Mouse (Mus musculus) spleen, embryonic (tissue): Measurements from ENCODE around the gene Ddx17.

ENCODE experiments used
- CTCF ChIA-PET: fragments of 350-600 bp; sonication (Branson Sonifier 250); formaldehyde crosslinking; loops from one replicate; lab custom pipeline; 2022; lab: Charles Lee

Gene Ddx17

DNA sequence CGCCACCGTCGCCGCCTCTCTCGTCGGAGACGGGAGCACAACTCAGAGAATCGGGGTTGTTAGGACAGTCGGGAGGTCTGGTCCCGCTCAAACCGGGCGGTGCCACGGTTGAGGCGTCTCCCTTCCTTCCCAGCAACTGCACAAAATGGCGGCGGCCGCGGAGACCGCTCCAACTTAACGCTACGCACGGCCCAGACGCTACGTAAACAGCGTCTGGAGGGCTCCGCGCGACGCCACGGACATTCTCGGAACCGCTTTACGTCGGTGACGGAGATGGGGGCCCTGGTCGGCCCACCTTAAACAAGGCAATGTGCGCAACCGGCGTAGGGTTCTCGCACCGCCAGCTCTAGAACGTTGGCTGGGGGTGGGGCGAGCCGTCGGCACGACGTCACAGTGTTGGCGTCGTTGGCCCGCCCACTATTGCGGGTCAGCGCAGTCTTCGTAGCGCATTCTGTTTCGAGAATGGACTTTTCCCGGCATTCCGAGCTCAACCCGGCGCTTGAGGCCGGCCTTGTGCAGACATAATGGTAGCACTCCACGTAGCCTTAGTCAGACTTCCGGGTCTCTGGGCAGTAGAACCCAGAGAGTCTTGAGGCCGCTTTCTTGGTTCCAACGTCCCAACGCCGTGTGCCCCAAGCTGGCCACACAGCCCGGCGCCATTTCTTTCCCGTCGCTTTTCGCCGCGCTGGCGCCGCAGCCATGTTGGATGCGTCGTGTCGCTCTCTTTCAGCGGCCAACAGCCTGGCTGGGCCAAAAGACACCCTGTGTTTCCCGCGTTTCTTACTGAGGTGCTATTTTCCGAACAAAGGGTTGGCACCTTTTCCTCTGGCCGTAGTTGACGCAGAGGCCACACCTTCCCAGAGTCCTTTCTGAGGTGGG lies at the start of gene Ddx17:
Ddx17 (minus strand) TSS at position 332 of the 879 bp plus-strand sequence.
- CTCF ChIA-PET: no interaction called here

DNA sequence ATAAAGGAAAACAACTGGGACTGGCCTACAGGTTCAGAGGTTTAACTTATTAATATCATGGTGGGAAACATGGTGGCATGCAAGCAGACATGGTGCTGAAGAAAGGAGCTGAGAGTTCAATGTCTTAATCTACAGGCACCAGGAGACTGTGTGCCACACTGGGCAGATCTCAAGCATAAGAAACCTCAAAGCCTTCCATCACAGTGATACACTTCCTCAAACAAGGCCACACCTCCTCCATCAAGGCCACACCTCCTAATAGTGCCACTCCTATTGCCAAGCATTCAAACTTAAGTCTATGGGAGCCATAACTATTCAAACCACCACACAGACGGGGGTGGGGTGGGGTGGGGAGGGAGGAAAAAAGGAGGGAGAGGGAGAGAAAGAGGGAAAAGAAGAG lies 35.0 kb upstream of the Ddx17 start:
- CTCF ChIA-PET: no interaction called here

DNA sequence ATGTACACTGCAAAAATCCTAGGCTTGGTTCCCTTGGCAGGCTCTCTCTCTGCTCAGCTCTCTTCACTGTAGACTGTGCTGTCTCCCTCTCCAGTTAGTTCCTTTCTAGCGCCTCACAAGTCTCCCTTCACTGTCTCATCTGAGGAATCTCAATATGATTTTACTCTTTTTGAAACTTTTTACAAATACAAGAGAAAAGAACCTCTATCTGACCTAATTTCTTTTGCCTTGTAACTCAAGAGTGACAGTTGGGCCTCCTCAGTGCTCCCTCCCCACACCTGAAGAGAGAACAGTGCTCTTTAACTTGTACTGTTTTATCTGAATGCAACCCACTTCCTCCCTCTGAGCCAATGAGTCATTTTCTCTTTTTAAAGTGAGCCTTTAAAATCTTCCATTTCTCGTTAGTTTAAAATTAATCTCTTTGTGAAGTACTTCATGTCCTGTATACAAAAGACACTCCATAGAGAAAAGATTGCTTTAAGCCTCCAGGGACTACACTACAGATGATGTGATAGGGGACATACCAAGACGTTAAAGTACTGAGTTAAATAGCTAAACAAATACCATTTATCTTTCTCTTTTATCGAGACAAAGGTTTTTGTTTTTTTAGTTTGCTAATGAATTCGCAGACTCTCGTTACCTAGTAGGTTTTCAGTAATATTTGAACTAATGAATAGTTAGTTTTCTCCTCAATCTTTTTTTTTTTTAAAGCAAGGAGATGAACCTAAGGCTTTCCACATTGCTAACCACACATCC lies 31.3 kb upstream of the Ddx17 start:
- CTCF ChIA-PET: no interaction called here

DNA sequence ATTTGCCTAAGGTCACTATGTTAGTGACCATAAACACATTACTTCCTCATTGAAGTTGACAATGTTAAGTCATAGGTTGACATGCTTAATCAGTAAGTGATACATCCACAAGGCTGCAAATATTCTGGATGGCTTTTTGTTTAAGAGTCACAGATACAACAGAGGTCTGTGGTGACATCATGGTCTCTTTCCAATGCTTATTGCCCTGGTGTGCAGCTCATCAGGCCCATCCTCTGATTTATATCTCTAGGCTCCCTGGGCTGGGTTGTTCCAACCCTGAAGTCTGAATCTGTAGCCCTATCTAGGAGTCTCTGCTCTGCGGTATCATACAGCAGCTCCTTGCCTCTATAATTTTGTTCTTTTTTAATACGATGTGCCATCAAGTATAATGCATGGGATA lies 30.4 kb upstream of the Ddx17 start:
- CTCF ChIA-PET: no interaction called here

DNA sequence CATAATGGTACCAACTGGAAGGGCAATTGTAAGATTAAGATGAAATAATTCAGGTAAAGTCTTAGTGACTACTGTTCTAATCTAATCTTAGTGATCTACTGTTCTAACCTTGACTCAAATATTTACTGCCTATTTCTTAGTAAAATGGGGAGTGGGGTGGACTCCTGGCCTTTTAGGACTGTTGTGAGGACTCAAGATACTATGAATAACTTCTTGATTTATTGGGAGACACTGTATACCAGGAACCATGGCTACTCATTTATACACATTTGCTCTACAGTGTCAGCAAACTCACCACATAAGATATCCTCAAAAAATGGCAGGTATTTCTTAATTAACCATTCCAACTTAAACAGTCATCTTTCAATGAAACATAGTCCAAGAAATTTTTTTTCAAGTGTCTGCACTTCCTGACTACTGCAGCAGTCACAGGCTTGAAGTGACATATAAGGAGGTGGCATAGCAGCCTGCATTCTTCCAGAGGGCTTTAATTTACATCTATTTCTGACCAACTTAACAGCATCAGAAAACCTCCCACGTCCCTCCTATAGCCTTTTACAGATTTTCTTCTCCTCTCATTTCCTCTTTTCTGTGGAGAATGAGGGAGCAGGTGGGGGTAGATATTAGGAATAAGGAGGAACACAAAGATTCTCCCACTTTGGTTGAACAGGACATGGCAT lies 29.1 kb upstream of the Ddx17 start:
- CTCF ChIA-PET: no interaction called here

DNA sequence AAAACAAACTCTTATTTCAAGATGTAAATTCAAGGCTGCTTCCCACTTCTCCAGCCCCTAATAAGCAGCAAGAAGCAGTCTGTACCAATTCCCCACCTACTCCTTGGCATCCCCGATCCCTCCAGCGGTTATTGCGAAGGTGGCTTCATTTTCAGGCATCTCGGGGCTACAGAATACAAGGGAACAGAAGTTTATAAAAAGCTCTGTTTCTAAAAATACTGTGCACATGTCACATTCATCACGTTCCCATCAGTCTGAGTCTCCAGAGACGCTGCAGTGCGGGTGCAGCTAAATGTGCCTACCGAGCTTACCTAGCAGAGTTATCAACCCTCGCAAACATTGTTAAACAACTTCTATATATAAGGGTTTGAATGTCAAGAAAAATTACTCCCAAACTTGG lies 15.9 kb upstream of the Ddx17 start:
- CTCF ChIA-PET: no interaction called here

DNA sequence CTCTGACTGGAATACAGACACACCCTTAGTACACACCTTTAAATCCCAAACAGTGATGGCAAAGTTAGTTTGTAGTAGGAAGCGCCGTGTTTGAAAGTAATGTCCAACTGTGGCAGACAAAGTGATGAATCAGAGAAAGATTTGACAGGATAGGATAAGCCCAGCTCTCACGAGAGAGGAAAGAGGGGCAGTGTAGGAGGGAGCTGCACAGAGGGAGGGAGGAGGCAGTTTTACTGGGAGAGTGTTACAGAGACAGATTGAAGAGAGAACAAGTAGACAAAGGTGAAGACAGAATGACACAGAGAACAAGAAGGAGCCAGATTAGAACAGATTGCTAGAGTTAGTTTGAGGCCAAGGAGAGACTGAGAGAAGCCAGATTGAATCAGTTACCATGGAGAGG lies 13.1 kb upstream of the Ddx17 start:
- CTCF ChIA-PET: no interaction called here

DNA sequence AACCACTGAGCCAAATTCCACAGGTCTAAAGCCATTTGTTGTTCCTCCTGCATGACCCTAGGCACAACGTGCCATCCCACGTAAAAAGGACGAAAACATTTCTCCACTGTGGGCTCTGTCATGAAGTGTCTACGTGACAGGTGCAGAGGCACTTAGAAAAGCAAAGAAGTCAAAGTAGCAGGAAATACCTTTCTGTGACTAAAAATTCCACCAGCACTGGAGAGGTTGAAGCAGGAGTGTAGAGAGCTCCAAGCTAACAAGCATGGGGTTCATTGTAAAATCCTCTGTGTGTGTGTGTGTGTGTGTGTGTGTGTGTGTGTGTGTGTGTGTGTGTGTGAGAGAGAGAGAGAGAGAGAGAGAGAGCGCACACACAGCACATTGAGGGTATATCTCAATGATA lies 6.0 kb upstream of the Ddx17 start:
- CTCF ChIA-PET: interaction anchor here (0.6 kb wide), 2 partner anchors 399 to 606 kb away, joined by 3 read pairs; no protein-coding TSS in a partner anchor

DNA sequence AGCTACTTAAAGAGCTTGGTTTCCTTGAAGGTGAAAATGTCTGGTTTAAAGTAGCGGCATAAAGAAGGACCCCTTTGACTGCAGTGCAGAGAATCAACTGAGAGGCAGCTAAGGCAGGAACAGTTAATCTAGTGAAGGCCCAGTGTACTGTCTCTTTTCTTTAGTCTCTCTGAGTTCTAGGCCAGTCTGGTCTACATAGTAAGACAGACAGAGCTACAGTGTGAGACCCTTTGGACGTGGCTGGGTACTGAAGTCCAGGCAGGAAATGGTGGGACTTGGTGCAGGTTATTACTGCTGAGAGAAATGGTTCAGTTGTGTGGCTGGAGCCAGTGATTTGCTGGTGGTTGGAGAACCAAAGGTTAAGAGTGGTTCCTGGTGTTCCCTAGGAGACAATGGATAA lies 1.7 kb upstream of the Ddx17 start:
- CTCF ChIA-PET: no interaction called here

DNA sequence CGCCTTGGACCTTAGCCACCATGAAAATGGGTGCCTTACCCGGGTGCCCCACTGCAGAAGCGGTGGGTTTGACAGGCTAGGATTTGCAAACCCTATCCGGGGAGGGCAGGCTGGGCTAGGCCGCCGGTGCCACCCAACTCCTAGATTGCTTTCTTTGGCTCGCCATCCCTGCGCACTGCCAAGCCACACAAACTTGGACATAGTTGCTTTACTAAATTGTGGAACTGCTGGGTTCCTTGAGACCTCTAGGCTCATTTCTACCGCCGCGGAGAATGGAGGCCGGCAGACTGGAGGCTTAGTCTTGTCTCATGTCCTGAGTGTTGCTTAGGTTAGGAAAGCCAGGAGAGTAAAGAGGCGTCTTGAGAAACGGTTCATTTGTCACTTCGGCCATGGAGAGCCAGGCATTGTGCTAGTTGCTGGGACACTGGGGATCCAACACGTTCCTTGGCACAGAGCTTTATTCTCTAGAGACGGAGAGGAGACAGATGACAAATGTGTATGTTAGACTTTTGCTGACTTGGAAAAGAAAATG lies 814 bp upstream of the Ddx17 start:
- CTCF ChIA-PET: interaction anchor here (0.6 kb wide), 1 partner anchor 144 kb away, joined by 3 read pairs; no protein-coding TSS in a partner anchor

DNA sequence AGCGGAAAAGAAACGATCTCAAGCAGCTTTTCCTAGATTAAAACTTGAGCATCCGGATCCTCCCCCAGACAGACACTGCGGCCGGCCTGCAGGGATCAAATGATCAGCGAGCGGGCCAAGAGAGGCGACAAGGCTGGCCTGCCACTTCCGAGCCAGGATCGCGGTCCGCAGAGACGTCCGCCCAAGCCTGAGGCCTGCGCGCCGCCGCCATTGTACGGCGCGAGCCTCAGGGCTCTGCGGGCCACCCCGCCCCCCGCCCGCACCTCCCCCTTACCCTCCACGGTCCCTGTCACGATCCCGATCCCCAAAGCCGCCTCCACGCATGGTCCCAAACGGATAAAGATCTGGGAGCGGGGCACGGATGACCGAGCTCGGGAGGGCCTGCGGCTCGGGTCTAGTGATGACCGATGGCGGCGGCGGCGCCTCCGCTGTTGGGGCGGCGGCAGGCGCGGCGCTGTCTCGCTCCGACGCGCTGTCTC lies 581 bp downstream of the Ddx17 start:
- CTCF ChIA-PET: interaction anchor here (0.5 kb wide), 1 partner anchor 47 kb away, joined by 3 read pairs; no protein-coding TSS in a partner anchor

DNA sequence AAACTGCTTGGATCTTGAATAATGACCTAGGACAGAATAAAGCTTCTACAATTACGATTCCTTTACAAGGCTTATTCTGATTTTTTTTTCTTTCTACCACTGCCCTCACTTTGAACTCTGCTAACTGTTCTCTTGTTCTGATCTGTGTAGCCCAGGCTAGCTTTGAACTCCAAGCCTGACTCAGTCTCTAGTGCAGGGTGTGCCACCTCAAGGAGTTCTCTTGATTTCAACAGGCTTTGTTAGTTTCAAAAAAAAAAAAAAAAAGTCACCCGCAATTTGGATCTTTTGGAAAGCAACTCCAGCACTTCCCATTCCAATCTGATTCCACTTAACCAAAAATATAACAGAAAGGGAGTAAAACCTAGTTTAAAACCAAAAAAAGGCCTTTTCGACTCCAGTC lies 1.0 kb downstream of the Ddx17 start:
- CTCF ChIA-PET: interaction anchor here (0.5 kb wide), 1 partner anchor 47 kb away, joined by 3 read pairs; no protein-coding TSS in a partner anchor

DNA sequence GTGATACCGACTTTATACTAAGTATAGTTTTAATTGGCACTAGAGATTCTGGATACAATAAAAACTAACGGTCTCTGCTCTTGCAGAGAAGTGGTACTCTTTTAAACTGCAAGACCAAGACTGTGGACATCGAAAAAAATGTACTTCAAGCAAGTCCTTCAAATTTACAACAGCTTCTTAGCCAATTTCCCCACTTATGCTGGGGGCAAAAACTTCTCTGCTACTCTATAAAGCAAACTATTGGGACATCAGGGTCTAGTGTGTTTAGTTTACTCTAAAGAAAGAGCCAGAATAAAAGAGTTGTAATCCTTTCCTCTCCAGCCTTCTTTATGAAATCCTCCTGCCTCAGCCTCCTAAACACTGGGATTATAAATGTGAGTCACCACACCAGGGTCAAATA lies 2.6 kb downstream of the Ddx17 start:
- CTCF ChIA-PET: interaction anchor here (0.7 kb wide), 1 partner anchor 71 kb away, joined by 6 read pairs; no protein-coding TSS in a partner anchor

DNA sequence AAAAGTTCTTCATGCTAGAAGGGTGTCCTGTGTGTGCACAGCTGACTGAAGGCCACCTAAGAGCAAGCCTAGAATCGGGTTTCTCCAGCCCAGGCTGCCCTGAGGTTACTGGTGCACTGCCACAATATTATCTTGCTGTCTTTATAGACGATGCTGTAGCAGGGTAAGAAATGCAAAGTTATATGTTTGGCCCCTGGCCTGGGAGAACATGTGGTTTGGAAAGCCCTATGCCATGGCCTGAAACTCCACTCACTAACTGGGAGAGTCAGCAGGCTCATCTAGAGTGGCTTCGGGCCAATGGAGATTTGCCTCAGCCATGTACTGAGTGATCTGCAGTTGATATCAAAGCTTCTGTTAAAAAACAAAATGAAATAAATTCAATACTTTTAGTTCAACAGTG lies 12.7 kb downstream of the Ddx17 start:
- CTCF ChIA-PET: interaction anchor here (0.6 kb wide), 1 partner anchor 9 kb away, joined by 3 read pairs; no protein-coding TSS in a partner anchor

DNA sequence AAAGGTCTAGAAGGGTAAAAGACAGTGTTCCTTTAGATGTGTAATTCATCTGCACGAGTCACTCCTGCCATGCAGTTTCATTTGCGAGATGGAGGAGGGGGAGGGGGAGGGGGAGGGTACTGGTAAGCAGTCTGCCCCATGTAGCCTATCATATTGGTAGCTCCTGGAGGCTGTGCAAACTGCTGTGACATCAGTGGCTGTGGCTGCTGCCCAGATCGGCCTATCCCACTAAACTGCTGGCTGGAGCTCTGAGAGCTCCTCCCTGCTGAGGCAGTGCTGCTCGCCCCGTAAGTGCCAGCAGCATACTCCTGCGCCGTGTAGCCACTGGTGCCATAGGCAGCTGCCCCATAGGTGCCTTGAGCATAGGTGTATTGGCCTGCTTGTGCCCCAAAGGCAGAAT lies 16.6 kb downstream of the Ddx17 start:
- CTCF ChIA-PET: no interaction called here

DNA sequence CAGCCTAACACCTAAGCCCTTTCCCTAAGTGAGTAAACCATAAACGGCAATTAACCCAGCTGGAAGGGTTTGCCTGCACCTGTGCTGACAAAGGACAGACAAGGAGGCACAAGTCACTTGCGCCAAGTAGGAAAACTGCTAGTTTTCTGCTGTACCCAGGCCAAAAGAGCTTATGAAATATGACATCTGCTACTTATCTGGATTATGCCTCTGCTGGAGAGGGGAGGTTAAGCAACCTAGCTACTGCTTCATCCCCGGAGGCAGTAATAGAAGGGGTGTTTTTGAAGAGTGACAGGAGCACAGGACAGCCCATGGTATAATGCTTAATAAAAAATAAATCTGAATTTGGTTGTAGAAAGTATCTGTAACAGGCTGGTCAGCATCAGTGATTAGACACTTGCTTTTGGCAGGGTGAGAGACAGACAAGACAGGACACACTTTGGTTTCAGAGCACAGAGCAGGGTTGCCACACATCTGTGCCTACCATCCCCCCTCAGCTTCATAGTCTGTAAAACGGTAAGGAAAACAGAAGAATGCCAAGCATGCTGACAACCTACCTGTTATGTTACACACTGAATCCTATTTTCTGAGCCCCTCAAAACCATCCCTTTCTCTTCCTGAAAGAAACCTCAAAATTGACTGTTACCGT lies 18.4 kb downstream of the Ddx17 start:
- CTCF ChIA-PET: interaction anchor here (0.5 kb wide), 1 partner anchor 760 kb away, joined by 3 read pairs; no protein-coding TSS in a partner anchor

DNA sequence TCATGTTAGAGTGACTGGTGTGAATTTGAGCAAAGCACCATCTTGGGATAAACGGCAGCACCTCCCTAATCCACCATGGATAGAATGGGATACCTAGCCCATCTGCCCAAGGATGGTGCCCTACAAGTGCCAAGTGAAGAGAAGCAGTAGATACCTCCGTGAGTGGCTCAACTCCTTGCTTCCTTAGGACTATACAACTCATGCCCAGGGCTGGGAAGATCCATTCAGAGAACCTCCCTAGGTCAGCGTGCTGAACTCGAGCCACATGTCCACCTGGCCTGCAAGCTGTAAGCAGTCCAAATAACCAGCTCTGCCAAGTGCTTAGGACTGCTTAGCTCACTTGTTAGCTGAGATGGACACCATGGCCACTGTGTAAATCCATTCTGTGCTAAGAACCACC lies 19.3 kb downstream of the Ddx17 start:
- CTCF ChIA-PET: no interaction called here

DNA sequence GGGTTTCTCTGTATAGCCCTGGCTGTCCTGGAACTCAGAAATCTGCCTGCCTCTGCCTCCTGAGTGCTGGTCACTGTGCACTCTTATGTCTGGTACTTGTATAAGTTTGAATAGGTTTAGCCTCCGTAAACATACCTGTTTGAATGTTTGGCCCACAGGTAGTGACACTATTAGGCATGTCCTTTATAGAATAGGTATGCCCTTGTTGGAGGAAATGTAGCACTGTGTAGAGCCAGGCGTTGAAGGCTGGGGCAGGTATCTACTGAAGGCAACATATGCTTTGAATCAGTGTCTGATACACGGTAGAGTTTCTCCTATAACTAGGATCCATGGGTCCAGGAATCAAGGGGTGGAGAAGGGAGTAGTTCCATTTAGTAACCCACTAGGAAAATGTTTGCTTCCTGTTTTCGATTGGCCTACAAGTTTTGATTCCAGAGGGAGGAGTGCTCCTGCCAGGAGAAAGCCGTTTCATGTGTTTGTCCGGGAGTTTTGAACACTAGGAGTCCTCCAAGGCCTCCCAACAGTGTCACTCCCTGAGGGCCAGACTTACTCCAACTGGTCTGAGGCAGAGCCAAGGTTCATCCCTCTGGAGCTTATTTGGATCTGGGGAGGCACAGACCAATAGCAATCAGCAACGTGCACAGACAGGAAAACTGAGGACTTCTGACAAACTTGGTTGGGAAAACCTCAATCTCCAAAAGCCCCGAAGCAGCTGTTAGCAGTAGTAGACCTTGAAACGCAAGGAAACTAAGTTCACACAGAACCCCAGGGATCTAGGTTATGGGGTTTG lies 20.4 kb downstream of the Ddx17 start:
- CTCF ChIA-PET: no interaction called here

DNA sequence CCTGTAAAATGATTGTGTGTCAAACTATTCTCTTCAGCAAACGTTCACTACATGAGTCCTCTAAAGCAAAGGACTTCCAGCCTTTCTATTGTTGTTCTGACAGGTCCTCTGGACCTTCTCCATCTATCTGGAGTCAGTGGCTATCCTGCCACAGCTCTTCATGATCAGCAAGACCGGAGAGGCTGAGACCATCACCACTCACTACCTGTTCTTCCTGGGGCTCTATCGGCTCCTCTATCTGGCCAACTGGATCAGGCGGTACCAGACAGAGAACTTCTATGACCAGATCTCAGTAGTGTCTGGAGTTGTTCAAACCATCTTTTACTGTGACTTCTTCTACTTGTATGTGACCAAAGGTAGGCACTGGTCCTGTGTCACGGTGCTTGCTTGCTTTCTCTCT lies 21.0 kb downstream of the Ddx17 start:
- CTCF ChIA-PET: no interaction called here
